Mouse (Mus musculus): Measurements from ENCODE around the gene Esp34. TPM values are rescaled to one million over a fixed set of nuclear protein-coding genes. Genes with fewer than 3 reads are reported as not detected.

Esp34 gene
- not detected in 2 replicates for polyA plus RNA-seq (2016; fragmentation: Nextera tagmentation; extraction: Ambion mirVana)

GRCm38 (mm10) chr17:38553892-38554291, at the start of gene Esp34:
Gene Esp34 (plus strand): TSS chr17:38554192.
- Histone ChIP-seq H3K27me3 (replicated peaks) (no peaks in the 10 kb centered on the region), H3K9ac (no peak within 1 kb of the TSS), H3K9me3 (0 out of 2 replicates have a peak, but pooled peaks cover 5% of the 10 kb centered on the region), H3K4me3 (no peak within 1 kb of the TSS), H3K4me1 (no peaks in the 10 kb centered on the region), H3K27ac (no peak within 1 kb of the TSS), H3K36me3 (no peaks in the 10 kb centered on the region), H3K4me2 (replicated peaks) (no peak within 1 kb of the TSS)
- 93% methylated on average over 1 of the region's 1 CpGs for WGBS
- ATAC-seq (ENCODE audit: low FRiP score, low read depth), result no peak

GRCm38 (mm10) chr17:38562527-38562926, 8.5 kb downstream of the Esp34 start:
- Histone ChIP-seq H3K36me3 (no peaks in the 10 kb centered on the region), H3K9me3 (peaks cover 19% of the 10 kb centered on the region; the same call in 1 of the 2 replicates), H3K27ac (no peak overlapping the region), H3K4me1 (no peaks in the 10 kb centered on the region), H3K27me3 (replicated peaks) (no peaks in the 10 kb centered on the region), H3K4me3 (no peak overlapping the region), H3K9ac (no peak overlapping the region), H3K4me2 (replicated peaks) (no peak overlapping the region)
- ATAC-seq (ENCODE audit: low FRiP score, low read depth), result no peak
- WGBS, result 72% methylated on average over 5 of the region's 5 CpGs

Other genes with a start within 250 kb of the Esp34 start
- not detected in 2 replicates for gene Olfr137, start 246.6 kb upstream of the Esp34 start, polyA plus RNA-seq (2016; fragmentation: Nextera tagmentation; extraction: Ambion mirVana)
- gene Olfr136, start 224.4 kb upstream of the Esp34 start, polyA plus RNA-seq (2016; fragmentation: Nextera tagmentation; extraction: Ambion mirVana), result not detected in 2 replicates
- gene Esp36, start 134.0 kb upstream of the Esp34 start, polyA plus RNA-seq (2016; fragmentation: Nextera tagmentation; extraction: Ambion mirVana), result not detected in 2 replicates
- not detected in 2 replicates for gene Esp31, start 85.3 kb downstream of the Esp34 start, polyA plus RNA-seq (2016; fragmentation: Nextera tagmentation; extraction: Ambion mirVana)